Comparison of ENCODE assay signal across 8 mouse cellular contexts in the genomic region with DNA sequence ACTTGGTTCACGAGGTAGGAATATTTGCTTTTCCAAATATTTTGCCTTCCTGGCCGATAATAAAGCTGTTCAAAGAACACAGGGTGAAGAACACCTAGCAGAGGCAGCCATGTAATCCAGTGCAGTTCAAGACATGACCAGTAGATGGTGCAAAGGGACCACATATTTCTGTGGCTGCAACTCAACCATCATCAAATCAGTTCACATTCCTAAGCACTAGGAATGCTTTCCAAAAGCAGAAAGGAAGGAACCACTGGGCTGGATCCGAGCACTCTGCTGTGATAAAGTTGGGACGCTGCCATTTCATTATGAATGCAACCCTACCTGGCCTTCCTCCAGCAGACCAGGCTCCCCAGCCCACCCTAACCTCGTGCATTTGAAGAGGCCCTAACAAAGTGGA.
DNase-seq lines count a peak whose midpoint lies in the region; ATAC-seq lines count a peak whose summit lies in the region.

No protein-coding gene starts in this region.

- H3K27ac ChIP-seq in forebrain, embryonic 14.5 days (ENCODE audit: low read depth, low read length), result no peak overlapping the region
- no peak overlapping the region for H3K27ac ChIP-seq in hindbrain, embryonic 10.5 days

- peak; percentile 93 for DNase-seq in NIH3T3 (ENCODE audit: low read depth)
- peak; percentile 80 for DNase-seq in cerebellum, adult 11 months
- peak; percentile 93 for DNase-seq in forebrain, embryonic 14.5 days (ENCODE audit: low spot score)
- peak; percentile 76 for DNase-seq in hindbrain, embryonic 10.5 days (ENCODE audit: low spot score)
- DNase-seq in layer of hippocampus, adult 9-11 months, result peak; percentile 75
- DNase-seq in lung, postnatal 4 days, result peak; percentile 49 to 83
- peak; percentile 78 for DNase-seq in right cerebral cortex, adult 18-20 months

- H3K4me1 ChIP-seq in forebrain, embryonic 14.5 days (ENCODE audit: control insufficient read depth, insufficient read depth, low read length), result peaks cover 9% of the 10 kb centered on the region; the same call in 1 of the 2 replicates
- 0 out of 2 replicates have a peak, but pooled peaks cover 3% of the 10 kb centered on the region for H3K4me1 ChIP-seq in hindbrain, embryonic 10.5 days (replicated peaks)

- H3K9ac ChIP-seq in forebrain, embryonic 14.5 days (ENCODE audit: low read length), result no peak overlapping the region

- H3K4me3 ChIP-seq in forebrain, embryonic 14.5 days (ENCODE audit: low read depth, low read length), result no peak overlapping the region
- H3K4me3 ChIP-seq in hindbrain, embryonic 10.5 days, result no peak overlapping the region

- peak; percentile 75 for ATAC-seq in forebrain, embryonic 14.5 days
- ATAC-seq in inflammation-experienced regulatory T-cells, adult 6 months, result no peak

- H3K4me2 ChIP-seq in forebrain, embryonic 14.5 days (ENCODE audit: low read length), result no peak overlapping the region

- no peaks in the 10 kb centered on the region; the same call in 1 of the 2 replicates for H3K27me3 ChIP-seq in forebrain, embryonic 14.5 days (replicated peaks; ENCODE audit: control insufficient read depth, insufficient read depth, low read length)
- no peaks in the 10 kb centered on the region for H3K27me3 ChIP-seq in hindbrain, embryonic 10.5 days (ENCODE audit: insufficient read depth, poor library complexity, severe bottlenecking)

- 5% methylated on average over 5 of the region's 5 CpGs for WGBS in forebrain, embryonic 14.5 days
- WGBS in hindbrain, embryonic 10.5 days, result 16% methylated on average over 5 of the region's 5 CpGs

- H3K36me3 ChIP-seq in forebrain, embryonic 14.5 days (ENCODE audit: control insufficient read depth, insufficient read depth, low read length), result peaks cover 35% of the 10 kb centered on the region
- peaks cover 52% of the 10 kb centered on the region for H3K36me3 ChIP-seq in hindbrain, embryonic 10.5 days

- no peaks in the 10 kb centered on the region for H3K9me3 ChIP-seq in forebrain, embryonic 14.5 days (replicated peaks; ENCODE audit: control insufficient read depth, low read length)
- H3K9me3 ChIP-seq in hindbrain, embryonic 10.5 days, result no peaks in the 10 kb centered on the region
